Mouse (Mus musculus): ENCODE measurements around the gene 4931409K22Rik. TPM values are rescaled to one million over a fixed set of nuclear protein-coding genes. Genes with fewer than 3 reads are reported as not detected.

4931409K22Rik gene
- polyA plus RNA-seq, 1 experiment from 2014 or later = not detected

GRCm38 (mm10) chr5:24550598-24551316 lies 5.9 kb downstream of the 4931409K22Rik start:
- DNase-seq (ENCODE audit: low read depth, low spot score) = no peak
- no peak for TF ChIP-seq CTCF (IDR thresholded peaks at IDR 0.05)
- ChIA-PET POLR2A (no interaction called here), CTCF (interaction anchor here (0.8 to 1.0 kb wide), 2 partner anchors 11 to 46 kb away, joined by 3 to 4 read pairs; no protein-coding TSS in a partner anchor)
- peaks cover 6% of the 10 kb centered on the region for H3K27me3 ChIP-seq
- in situ Hi-C loops (cut with MboI; ENCODE audit: low pct_unique_long_range_greater_than_20kb) = no loop called here
- ATAC-seq = no peak

GRCm38 (mm10) chr5:24542643-24543042 lies 14.0 kb downstream of the 4931409K22Rik start:
- CTCF ChIA-PET = interaction anchor here (1.9 kb wide), 1 partner anchor 18 kb away, joined by 4 read pairs; no protein-coding TSS in a partner anchor

GRCm38 (mm10) chr5:24541144-24541569 lies 15.5 kb downstream of the 4931409K22Rik start:
- DNase-seq (ENCODE audit: low read depth, low spot score) (no peak), ATAC-seq (no peak)
- ChIA-PET CTCF (interaction anchor here (1.0 to 2.1 kb wide), 3 partner anchors 11 to 31 kb away, joined by 4 to 10 read pairs (median 6); no protein-coding TSS in a partner anchor), POLR2A (interaction anchor here (1.3 kb wide), 1 partner anchor 36 kb away, joined by 3 read pairs; the partner anchor contains the start of gene Abcf2)
- in situ Hi-C loops (cut with MboI; ENCODE audit: low pct_unique_long_range_greater_than_20kb) = no loop called here
- TF ChIP-seq CTCF (IDR thresholded peaks at IDR 0.05) = no peak
- H3K27me3 ChIP-seq = peaks cover 3% of the 10 kb centered on the region

More at GRCm38 (mm10) chr5:24542643-24543042, 14.0 kb downstream of the 4931409K22Rik start:
- ATAC-seq (no peak), DNase-seq (ENCODE audit: low read depth, low spot score) (no peak)
- peaks cover 3% of the 10 kb centered on the region for H3K27me3 ChIP-seq
- POLR2A ChIA-PET = no interaction called here
- in situ Hi-C loops (cut with MboI; ENCODE audit: low pct_unique_long_range_greater_than_20kb) = no loop called here
- TF ChIP-seq CTCF (IDR thresholded peaks at IDR 0.05) = no peak

GRCm38 (mm10) chr5:24540387-24541143 lies 16.0 kb downstream of the 4931409K22Rik start, which contains the start of gene Asb10:
Gene Asb10, minus strand, starts transcription at chr5:24540978.
- CTCF ChIA-PET = interaction anchor here (1.0 to 2.1 kb wide), 4 partner anchors 10 to 30 kb away, joined by 4 to 10 read pairs (median 6); no protein-coding TSS in a partner anchor
- DNase-seq (ENCODE audit: low read depth, low spot score) (no peak), ATAC-seq (no peak)
- peaks cover 3% of the 10 kb centered on the region for H3K27me3 ChIP-seq
- POLR2A ChIA-PET = interaction anchor here (1.3 kb wide), 1 partner anchor 37 kb away, joined by 3 read pairs; the partner anchor contains the start of gene Abcf2
- no peak for TF ChIP-seq CTCF (IDR thresholded peaks at IDR 0.05)
- in situ Hi-C loops (cut with MboI; ENCODE audit: low pct_unique_long_range_greater_than_20kb) = no loop called here

GRCm38 (mm10) chr5:24539571-24540296 lies 16.9 kb downstream of the 4931409K22Rik start:
- POLR2A ChIA-PET = interaction anchor here (1.3 kb wide), 1 partner anchor 38 kb away, joined by 3 read pairs; the partner anchor contains the start of gene Abcf2
- no peak for TF ChIP-seq CTCF (IDR thresholded peaks at IDR 0.05)
- CTCF ChIA-PET = interaction anchor here (2.1 kb wide), 2 partner anchors 9 to 29 kb away, joined by 5 to 10 read pairs; no protein-coding TSS in a partner anchor
- in situ Hi-C loops (cut with MboI; ENCODE audit: low pct_unique_long_range_greater_than_20kb) = no loop called here
- H3K27me3 ChIP-seq = peaks cover 3% of the 10 kb centered on the region
- ATAC-seq = no peak
- no peak for DNase-seq (ENCODE audit: low read depth, low spot score)

GRCm38 (mm10) chr5:24537618-24538017 lies 19.0 kb downstream of the 4931409K22Rik start:
- H3K27me3 ChIP-seq = no peaks in the 10 kb centered on the region

GRCm38 (mm10) chr5:24536511-24536910 lies 20.1 kb downstream of the 4931409K22Rik start:
- no peak for DNase-seq (ENCODE audit: low read depth, low spot score)
- ChIA-PET POLR2A (no interaction called here), CTCF (no interaction called here)
- H3K27me3 ChIP-seq = peaks cover 5% of the 10 kb centered on the region
- in situ Hi-C loops (cut with MboI; ENCODE audit: low pct_unique_long_range_greater_than_20kb) = no loop called here
- ATAC-seq = no peak
- no peak for TF ChIP-seq CTCF (IDR thresholded peaks at IDR 0.05)

More at GRCm38 (mm10) chr5:24537618-24538017, 19.0 kb downstream of the 4931409K22Rik start:
- POLR2A ChIA-PET = interaction anchor here (1.1 kb wide), 1 partner anchor 36 kb away, joined by 3 read pairs; no protein-coding TSS in a partner anchor
- no peak for DNase-seq (ENCODE audit: low read depth, low spot score)
- no peak for TF ChIP-seq CTCF (IDR thresholded peaks at IDR 0.05)
- ATAC-seq = no peak
- in situ Hi-C loops (cut with MboI; ENCODE audit: low pct_unique_long_range_greater_than_20kb) = no loop called here
- CTCF ChIA-PET = no interaction called here

GRCm38 (mm10) chr5:24535731-24536130 lies 20.9 kb downstream of the 4931409K22Rik start:
- TF ChIP-seq CTCF (IDR thresholded peaks at IDR 0.05) = no peak
- DNase-seq (ENCODE audit: low read depth, low spot score) = no peak
- H3K27me3 ChIP-seq = peaks cover 8% of the 10 kb centered on the region
- ChIA-PET POLR2A (no interaction called here), CTCF (interaction anchor here (1.8 kb wide), 1 partner anchor 61 kb away, joined by 5 read pairs; no protein-coding TSS in a partner anchor)
- in situ Hi-C loops (cut with MboI; ENCODE audit: low pct_unique_long_range_greater_than_20kb) = no loop called here
- no peak for ATAC-seq

GRCm38 (mm10) chr5:24534292-24534691 lies 22.3 kb downstream of the 4931409K22Rik start:
- POLR2A ChIA-PET = no interaction called here
- peaks cover 13% of the 10 kb centered on the region for H3K27me3 ChIP-seq
- no peak for TF ChIP-seq CTCF (IDR thresholded peaks at IDR 0.05)
- CTCF ChIA-PET = interaction anchor here (1.1 to 1.8 kb wide), 2 partner anchors 17 to 63 kb away, joined by 4 to 5 read pairs; no protein-coding TSS in a partner anchor
- in situ Hi-C loops (cut with MboI; ENCODE audit: low pct_unique_long_range_greater_than_20kb) = no loop called here
- ATAC-seq (no peak), DNase-seq (ENCODE audit: low read depth, low spot score) (no peak)

- in situ Hi-C loops (cut with MboI; ENCODE audit: low pct_unique_long_range_greater_than_20kb) = no loop called here
- peaks cover 18% of the 10 kb centered on the region for H3K27me3 ChIP-seq
- DNase-seq (ENCODE audit: low read depth, low spot score) = no peak
- ChIA-PET CTCF (interaction anchor here (1.1 kb wide), 1 partner anchor 16 kb away, joined by 4 read pairs; no protein-coding TSS in a partner anchor), POLR2A (no interaction called here)
- no peak for ATAC-seq
- TF ChIP-seq CTCF (IDR thresholded peaks at IDR 0.05) = no peak
Observed at GRCm38 (mm10) chr5:24533391-24533790, 23.2 kb downstream of the 4931409K22Rik start.
